Mouse (Mus musculus): ENCODE measurements around the gene Dst.

Gene Dst

GRCm38 (mm10) chr1:33932196-33932595 lies 24.2 kb downstream of the Dst start:
- DNase-seq = no peak

DNA sequence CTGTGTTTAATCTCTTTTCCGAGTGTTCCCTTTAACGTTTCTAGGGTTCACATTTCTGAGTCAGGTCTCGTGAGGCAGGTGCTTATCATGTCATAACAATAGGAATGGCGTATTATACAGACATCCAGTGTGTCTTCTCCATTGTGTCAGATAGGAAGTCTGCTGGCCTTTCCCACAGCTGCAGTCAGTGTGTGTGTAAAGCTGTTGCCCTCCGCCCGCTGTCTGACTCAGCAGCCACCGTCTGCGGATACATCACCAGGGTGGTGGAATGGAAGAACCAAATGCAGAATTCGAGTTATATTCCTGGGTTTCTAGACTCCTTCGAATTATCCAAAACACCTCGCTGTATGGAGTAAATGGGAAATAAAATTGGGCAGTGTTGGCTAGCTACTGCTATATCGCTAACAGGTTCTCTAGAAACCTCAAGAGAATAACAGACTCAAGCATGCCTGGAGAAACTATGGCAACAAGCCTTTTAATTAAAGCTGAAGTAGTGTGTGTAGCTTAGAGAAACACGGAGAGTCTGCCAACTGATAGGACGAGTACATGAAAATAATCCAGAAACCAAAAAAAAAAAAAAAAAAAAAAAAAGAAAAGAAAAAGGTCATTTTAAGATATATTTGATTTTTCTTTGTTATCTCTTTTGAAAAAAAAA lies 24.9 kb downstream of the Dst start:
- DNase-seq = no peak

DNA sequence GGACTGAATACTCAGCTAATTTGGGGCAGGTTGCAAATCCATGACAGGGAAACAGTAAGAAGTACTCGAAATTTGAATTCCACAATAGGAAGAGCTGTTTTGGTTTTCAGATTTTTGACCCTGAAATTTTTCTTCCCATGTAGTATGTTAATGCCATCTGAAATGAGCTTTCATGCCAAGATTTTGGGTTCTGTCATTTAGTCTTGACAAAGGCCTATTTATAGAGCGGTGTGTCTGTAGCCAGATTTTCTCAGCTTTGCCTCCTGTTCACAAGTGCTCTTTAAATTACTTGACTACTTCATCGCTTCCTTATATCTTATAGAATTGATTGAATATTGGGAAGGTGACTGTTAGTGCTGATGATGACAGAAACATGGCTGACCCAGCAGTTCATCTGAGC lies 27.9 kb downstream of the Dst start:
- no peak for DNase-seq

- no peak for DNase-seq
These were observed 31.8 kb downstream of the Dst start for GRCm38 (mm10) chr1:33939828-33940227.

GRCm38 (mm10) chr1:33940364-33940928 lies 32.4 kb downstream of the Dst start:
- DNase-seq = no peak

- no peak for DNase-seq
These were observed 34.6 kb downstream of the Dst start for GRCm38 (mm10) chr1:33942638-33943037.

DNA sequence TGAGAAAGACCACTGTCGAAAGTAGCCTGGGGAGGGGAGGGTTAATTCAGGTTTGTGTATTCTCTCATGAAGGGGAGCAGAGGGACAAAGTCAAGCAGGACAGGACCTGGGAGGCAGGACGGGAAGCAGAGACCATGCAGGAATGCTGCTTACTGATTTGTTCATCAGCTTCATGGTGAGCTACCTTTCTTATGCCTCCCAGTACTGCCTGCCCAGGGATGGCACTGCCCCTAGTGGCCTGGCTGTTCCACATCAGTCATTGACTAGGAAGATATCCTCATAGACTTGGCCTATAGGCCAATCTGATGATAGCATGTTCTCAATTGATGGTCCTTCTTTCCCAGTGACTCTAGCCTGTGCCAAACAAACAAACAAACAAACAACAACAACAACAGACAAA lies 35.9 kb downstream of the Dst start:
- DNase-seq = no peak

GRCm38 (mm10) chr1:33944977-33945750 lies 37.1 kb downstream of the Dst start:
- DNase-seq = no peak

DNA sequence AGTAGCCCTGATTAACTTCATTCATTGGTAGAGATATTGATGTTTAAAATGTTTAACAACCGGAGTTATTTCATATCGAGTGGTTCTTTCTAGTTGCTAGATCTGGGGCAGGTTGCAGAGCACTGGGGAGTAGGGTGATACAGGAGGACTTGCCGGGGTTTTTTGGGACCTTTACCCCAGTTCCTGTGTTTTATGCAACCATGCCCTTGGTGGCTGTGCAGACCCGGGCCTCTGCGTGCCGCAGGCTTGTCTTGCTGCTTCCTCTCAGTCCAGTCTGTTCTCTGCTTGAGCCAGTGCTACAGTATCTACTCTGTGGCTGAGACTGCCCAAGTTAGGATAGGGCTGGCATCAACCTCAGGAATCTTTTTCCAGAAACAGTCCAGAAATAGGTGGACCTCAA lies 37.7 kb downstream of the Dst start:
- no peak for DNase-seq

DNA sequence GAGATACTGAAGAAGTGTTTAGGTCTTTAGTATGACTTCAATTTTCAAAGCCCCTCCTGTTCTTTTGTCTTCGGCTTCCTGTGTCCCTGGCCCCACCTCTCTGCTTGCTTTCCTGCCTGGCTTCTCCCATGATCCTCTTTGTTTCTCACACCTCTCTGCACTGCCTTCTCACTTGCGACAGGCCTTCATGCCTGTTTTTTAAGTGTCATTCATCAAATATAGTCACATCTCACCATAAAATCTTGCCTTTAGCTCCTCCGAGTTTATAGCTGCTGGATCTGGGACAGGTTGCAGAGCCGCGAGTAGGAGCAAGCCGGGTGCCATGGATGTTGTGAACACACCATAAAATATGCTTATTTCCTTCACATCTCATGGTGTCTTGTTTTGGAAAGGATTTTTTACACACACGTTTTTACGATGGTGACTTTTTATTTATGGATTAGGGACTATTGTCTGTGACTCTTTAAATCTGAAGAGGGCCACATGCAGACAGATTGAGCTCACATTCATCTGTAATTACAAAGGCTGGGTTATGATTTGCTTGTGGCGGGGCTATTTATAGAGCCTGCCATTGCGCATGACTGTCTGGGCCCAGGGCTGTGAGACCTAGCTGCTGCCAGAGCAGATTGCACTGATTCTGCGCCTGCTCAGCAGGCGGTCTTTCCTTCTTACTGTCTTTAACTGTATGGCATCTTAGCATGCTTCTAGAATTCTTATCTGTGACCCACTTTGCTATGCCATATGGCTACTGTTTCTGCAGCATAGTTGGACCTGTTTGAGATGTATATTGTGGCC lies 38.8 kb downstream of the Dst start:
- DNase-seq = no peak

- DNase-seq = no peak
These were observed 39.8 kb downstream of the Dst start for GRCm38 (mm10) chr1:33947838-33948237.

- DNase-seq = no peak
These were observed 40.5 kb downstream of the Dst start for GRCm38 (mm10) chr1:33948511-33948910.

- no peak for DNase-seq
These were observed 47.6 kb downstream of the Dst start for GRCm38 (mm10) chr1:33955626-33956025.

DNA sequence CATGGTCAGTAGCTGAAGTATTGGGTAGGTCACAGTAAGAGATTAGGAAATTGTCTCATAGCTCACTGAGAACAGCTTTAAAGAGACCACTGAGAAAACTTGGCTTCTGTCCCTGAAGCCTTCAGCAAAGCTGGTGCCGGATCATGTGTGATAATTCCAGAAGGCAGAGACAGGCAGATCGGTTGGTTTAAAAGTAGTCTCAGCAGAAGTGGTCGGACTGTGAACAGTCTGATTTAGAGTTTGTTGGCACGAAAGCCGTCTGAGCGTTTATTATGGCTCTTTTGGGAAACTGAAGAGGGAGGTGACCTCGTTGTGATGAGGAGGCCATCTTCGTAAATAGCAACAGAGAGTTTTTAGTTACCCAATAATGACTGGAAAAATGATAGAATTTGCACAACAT lies 52.4 kb downstream of the Dst start:
- no peak for DNase-seq

DNA sequence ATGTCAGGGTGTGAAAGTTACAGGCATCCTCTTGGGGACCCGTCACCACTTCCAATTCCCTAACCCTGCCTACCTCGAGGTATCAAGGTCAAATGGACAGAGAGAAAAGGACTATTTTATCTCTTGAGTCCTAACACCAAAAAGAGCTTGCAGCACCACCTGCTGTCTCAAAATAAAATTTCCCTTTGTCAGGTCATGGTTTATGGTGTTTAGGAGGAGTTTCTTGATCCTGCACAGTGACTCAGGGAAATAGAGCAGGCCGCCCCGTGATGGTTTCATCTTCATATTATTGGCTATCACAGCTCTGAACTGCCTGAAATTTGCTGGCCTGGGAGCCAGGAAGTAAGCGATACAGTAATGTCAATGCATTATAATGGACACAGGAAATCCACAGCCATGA lies 56.6 kb downstream of the Dst start:
- DNase-seq = peak; percentile 15

GRCm38 (mm10) chr1:33965824-33966223 lies 57.8 kb downstream of the Dst start:
- no peak for DNase-seq

GRCm38 (mm10) chr1:33966328-33966727 lies 58.3 kb downstream of the Dst start:
- DNase-seq = no peak

- DNase-seq = no peak
These were observed 59.2 kb downstream of the Dst start for GRCm38 (mm10) chr1:33967206-33967605.

GRCm38 (mm10) chr1:33969910-33970309 lies 61.9 kb downstream of the Dst start:
- DNase-seq = no peak

GRCm38 (mm10) chr1:33974401-33974800 lies 66.4 kb downstream of the Dst start:
- no peak for DNase-seq

- no peak for DNase-seq
These were observed 67.3 kb downstream of the Dst start for GRCm38 (mm10) chr1:33975333-33975732.

GRCm38 (mm10) chr1:33977832-33978231 lies 69.8 kb downstream of the Dst start:
- DNase-seq = no peak

DNA sequence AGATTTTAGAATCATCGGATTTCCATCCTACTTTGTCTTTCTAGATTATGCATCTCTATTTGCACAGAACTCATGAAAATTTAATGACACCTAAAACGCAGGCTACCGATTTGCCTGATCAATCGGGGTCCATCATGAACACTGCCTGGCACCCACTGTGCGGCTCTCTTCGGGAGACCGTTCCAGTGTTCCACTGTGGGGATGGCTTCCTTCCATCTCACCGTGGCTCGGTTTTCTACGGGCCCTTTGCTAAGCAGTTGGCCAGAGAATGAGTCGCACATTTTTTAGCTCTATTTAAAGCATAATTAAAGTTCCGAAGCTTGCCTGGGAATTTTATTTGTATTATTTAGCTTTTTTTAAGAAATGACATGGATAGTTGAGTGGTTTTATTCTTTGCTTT lies 72.4 kb downstream of the Dst start:
- DNase-seq = no peak

DNA sequence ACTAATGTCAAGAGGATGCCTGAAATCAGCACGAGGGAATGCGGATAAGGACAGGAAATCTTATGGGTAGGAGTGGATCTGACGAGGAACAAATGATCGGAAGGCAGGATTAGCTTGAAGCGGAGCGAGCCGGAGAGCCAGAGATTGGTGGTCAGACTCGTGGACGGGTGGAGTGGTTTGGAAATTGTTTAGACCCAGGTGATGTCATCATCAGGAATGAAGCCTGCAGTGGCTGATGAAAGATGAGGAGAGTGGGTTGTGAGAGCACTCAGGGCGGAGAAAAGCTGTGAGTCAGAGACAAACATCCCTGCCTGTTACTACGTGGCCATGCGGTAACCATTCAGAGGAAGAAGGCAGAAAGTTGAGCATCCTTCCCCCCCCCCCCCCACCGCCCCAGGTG lies 81.6 kb downstream of the Dst start:
- no peak for DNase-seq
